Mouse (Mus musculus): ENCODE results near the gene March9. TPM values are rescaled to one million over a fixed set of nuclear protein-coding genes. Genes with fewer than 3 reads are reported as not detected.

March9 gene
- polyA plus RNA-seq, 2 experiments: 2.7 to 8.6 TPM

- H3K4me3 ChIP-seq (replicated peaks; ENCODE audit: low read length): peak within 1 kb of the TSS; percentile 87
- no peak for TF ChIP-seq POLR2A (IDR thresholded peaks at IDR 0.05; ENCODE audit: borderline replicate concordance, extremely low read depth, insufficient read depth, insufficient read length)
- H3K4me2 ChIP-seq (replicated peaks; ENCODE audit: low read depth, low read length, severe bottlenecking): peak within 1 kb of the TSS; percentile 94
- peaks cover 12% of the 10 kb centered on the region for H3K4me1 ChIP-seq (ENCODE audit: control insufficient read depth, insufficient read depth, low read length)
- under 1% methylated on average over 27 of the region's 28 CpGs for WGBS
- peaks cover 22% of the 10 kb centered on the region for H3K36me3 ChIP-seq (ENCODE audit: control insufficient read depth, insufficient read depth, low read length)
- H3K27me3 ChIP-seq (ENCODE audit: control insufficient read depth, insufficient read depth, low read length): no peaks in the 10 kb centered on the region
- DNase-seq (ENCODE audit: low spot score) (no peak), ATAC-seq (ENCODE audit: low FRiP score, low read depth) (peak; percentile 42)
- peak within 1 kb of the TSS; percentile 81 for H3K27ac ChIP-seq (replicated peaks; ENCODE audit: low read depth, low read length)
- peak within 1 kb of the TSS; percentile 76 for H3K9ac ChIP-seq (ENCODE audit: low read depth, low read length, severe bottlenecking)
- H3K9me3 ChIP-seq (ENCODE audit: control insufficient read depth, low read length): no peaks in the 10 kb centered on the region
Observed at GRCm38 (mm10) chr10:127041274-127041766, 18.7 kb downstream of the March9 start, which contains the start of the genes Mettl1 and Eef1akmt3. Mettl1 (plus strand) TSS chr10:127041414. Eef1akmt3 (minus strand) TSS chr10:127041513.

- H3K9me3 ChIP-seq (ENCODE audit: control insufficient read depth, low read length): no peaks in the 10 kb centered on the region
- no peaks in the 10 kb centered on the region for H3K27me3 ChIP-seq (ENCODE audit: control insufficient read depth, insufficient read depth, low read length)
- TF ChIP-seq POLR2A (IDR thresholded peaks at IDR 0.05; ENCODE audit: borderline replicate concordance, extremely low read depth, insufficient read depth, insufficient read length): no peak
- under 1% methylated on average over 20 of the region's 20 CpGs for WGBS
- peak overlapping the region; percentile 94 for H3K4me2 ChIP-seq (replicated peaks; ENCODE audit: low read depth, low read length, severe bottlenecking)
- no peak for DNase-seq (ENCODE audit: low spot score)
- 0 out of 2 replicates have a peak, but pooled peaks have one; percentile 2 for ATAC-seq (ENCODE audit: low FRiP score, low read depth)
- peak overlapping the region; percentile 87 for H3K4me3 ChIP-seq (replicated peaks; ENCODE audit: low read length)
- peak overlapping the region; percentile 81 for H3K27ac ChIP-seq (replicated peaks; ENCODE audit: low read depth, low read length)
- peaks cover 12% of the 10 kb centered on the region for H3K4me1 ChIP-seq (ENCODE audit: control insufficient read depth, insufficient read depth, low read length)
- peaks cover 19% of the 10 kb centered on the region for H3K36me3 ChIP-seq (ENCODE audit: control insufficient read depth, insufficient read depth, low read length)
- H3K9ac ChIP-seq (ENCODE audit: low read depth, low read length, severe bottlenecking): peak overlapping the region; percentile 76
Observed at GRCm38 (mm10) chr10:127040569-127041214, 19.3 kb downstream of the March9 start.

GRCm38 (mm10) chr10:127037641-127038040 is 22.3 kb downstream of the March9 start:
- 77% methylated on average over 12 of the region's 12 CpGs for WGBS
- Histone ChIP-seq H3K27me3 (ENCODE audit: control insufficient read depth, insufficient read depth, low read length) (no peaks in the 10 kb centered on the region), H3K36me3 (ENCODE audit: control insufficient read depth, insufficient read depth, low read length) (no peaks in the 10 kb centered on the region), H3K9ac (ENCODE audit: low read depth, low read length, severe bottlenecking) (no peak overlapping the region), H3K4me3 (replicated peaks; ENCODE audit: low read length) (no peak overlapping the region), H3K27ac (replicated peaks; ENCODE audit: low read depth, low read length) (no peak overlapping the region), H3K4me2 (replicated peaks; ENCODE audit: low read depth, low read length, severe bottlenecking) (no peak overlapping the region), H3K9me3 (ENCODE audit: control insufficient read depth, low read length) (no peaks in the 10 kb centered on the region), H3K4me1 (ENCODE audit: control insufficient read depth, insufficient read depth, low read length) (peaks cover 10% of the 10 kb centered on the region; the same call in 1 of the 2 replicates)
- DNase-seq (ENCODE audit: low spot score) (no peak), ATAC-seq (ENCODE audit: low FRiP score, low read depth) (no peak)
- TF ChIP-seq POLR2A (IDR thresholded peaks at IDR 0.05; ENCODE audit: borderline replicate concordance, extremely low read depth, insufficient read depth, insufficient read length): no peak

- Histone ChIP-seq H3K9ac (ENCODE audit: low read depth, low read length, severe bottlenecking) (no peak overlapping the region), H3K36me3 (ENCODE audit: control insufficient read depth, insufficient read depth, low read length) (no peaks in the 10 kb centered on the region), H3K9me3 (ENCODE audit: control insufficient read depth, low read length) (no peaks in the 10 kb centered on the region), H3K4me2 (replicated peaks; ENCODE audit: low read depth, low read length, severe bottlenecking) (no peak overlapping the region), H3K4me1 (ENCODE audit: control insufficient read depth, insufficient read depth, low read length) (0 out of 2 replicates have a peak, but pooled peaks cover 5% of the 10 kb centered on the region), H3K27ac (replicated peaks; ENCODE audit: low read depth, low read length) (no peak overlapping the region), H3K27me3 (ENCODE audit: control insufficient read depth, insufficient read depth, low read length) (no peaks in the 10 kb centered on the region), H3K4me3 (replicated peaks; ENCODE audit: low read length) (no peak overlapping the region)
- DNase-seq (ENCODE audit: low spot score) (no peak), ATAC-seq (ENCODE audit: low FRiP score, low read depth) (no peak)
- WGBS: 82% methylated on average over 12 of the region's 12 CpGs
- TF ChIP-seq POLR2A (IDR thresholded peaks at IDR 0.05; ENCODE audit: borderline replicate concordance, extremely low read depth, insufficient read depth, insufficient read length): no peak
Observed at GRCm38 (mm10) chr10:127036273-127036672, 23.7 kb downstream of the March9 start.

- H3K27me3 ChIP-seq (ENCODE audit: control insufficient read depth, insufficient read depth, low read length): no peaks in the 10 kb centered on the region
- H3K4me1 ChIP-seq (ENCODE audit: control insufficient read depth, insufficient read depth, low read length): peaks cover 4% of the 10 kb centered on the region; the same call in 1 of the 2 replicates
- peaks cover 10% of the 10 kb centered on the region for H3K36me3 ChIP-seq (ENCODE audit: control insufficient read depth, insufficient read depth, low read length)
- no peak overlapping the region for H3K4me3 ChIP-seq (replicated peaks; ENCODE audit: low read length)
- DNase-seq (ENCODE audit: low spot score) (no peak), ATAC-seq (ENCODE audit: low FRiP score, low read depth) (no peak)
- WGBS: 83% methylated on average over 8 of the region's 8 CpGs
- no peak for TF ChIP-seq POLR2A (IDR thresholded peaks at IDR 0.05; ENCODE audit: borderline replicate concordance, extremely low read depth, insufficient read depth, insufficient read length)
- H3K9me3 ChIP-seq (ENCODE audit: control insufficient read depth, low read length): no peaks in the 10 kb centered on the region
- H3K9ac ChIP-seq (ENCODE audit: low read depth, low read length, severe bottlenecking): no peak overlapping the region
- no peak overlapping the region for H3K27ac ChIP-seq (replicated peaks; ENCODE audit: low read depth, low read length)
- no peak overlapping the region for H3K4me2 ChIP-seq (replicated peaks; ENCODE audit: low read depth, low read length, severe bottlenecking)
Observed at GRCm38 (mm10) chr10:127033301-127033741, 26.7 kb downstream of the March9 start.
